Mouse (Mus musculus) spleen, postnatal 10 days (tissue): ENCODE results near the gene Osgep.
"Not testable (repeated sequence)": the region's sequence is repeated elsewhere in the genome, so short reads cannot be mapped to it uniquely, and the experiment has no call there.

ENCODE experiments used
- DNase-seq, 2 experiments: peaks; one replicate each; pipeline ENCODE4 v3.0.0; 2021 to 2022; ENCODE audit warnings: low spot score in 2 of 2

Gene Osgep

GRCm38 (mm10) chr14:50891621-50892020 is 33.1 kb downstream of the Osgep start:
- DNase-seq: no peak

- DNase-seq: no peak
Measured at GRCm38 (mm10) chr14:50876236-50876950, 48.3 kb downstream of the Osgep start.

- DNase-seq: no peak
Measured at GRCm38 (mm10) chr14:50875591-50876230, 49.0 kb downstream of the Osgep start.

GRCm38 (mm10) chr14:50875175-50875574 is 49.5 kb downstream of the Osgep start:
- DNase-seq: no peak

GRCm38 (mm10) chr14:50871284-50871683 is 53.4 kb downstream of the Osgep start:
- no peak for DNase-seq

- DNase-seq: peak in 1 of 2 experiments; percentile 11
Measured at GRCm38 (mm10) chr14:50870805-50871143, 53.9 kb downstream of the Osgep start.

GRCm38 (mm10) chr14:50869889-50870804 is 54.5 kb downstream of the Osgep start, which contains the start of gene Tep1:
TSS of gene Tep1 (minus strand) at chr14:50870560.
- DNase-seq: peak; percentile 55 to 74

GRCm38 (mm10) chr14:50868656-50869055 is 56.0 kb downstream of the Osgep start:
- no peak for DNase-seq

- no peak for DNase-seq
Measured at GRCm38 (mm10) chr14:50868211-50868610, 56.5 kb downstream of the Osgep start.

- DNase-seq: no peak
Measured at GRCm38 (mm10) chr14:50866966-50867365, 57.7 kb downstream of the Osgep start.

- not testable (repeated sequence) for DNase-seq
Measured at GRCm38 (mm10) chr14:50865005-50865404, 59.7 kb downstream of the Osgep start.

GRCm38 (mm10) chr14:50862641-50863040 is 62.1 kb downstream of the Osgep start:
- DNase-seq: no peak
